Mouse (Mus musculus) C2C12 (cell line): ENCODE data around the gene Brca1.

Experiments used
- CEBPB ChIP-seq: IDR thresholded peaks from one replicate; pipeline ENCODE4 v1.6.1; 2011; ENCODE audit warnings: low read depth, mild to moderate bottlenecking, control low read depth, moderate library complexity
- CTCF ChIP-seq: IDR thresholded peaks from one replicate; pipeline ENCODE4 v1.5.1; 2011; ENCODE audit not compliant: control insufficient read depth, insufficient read depth, insufficient read length
- FOSL1 ChIP-seq: IDR thresholded peaks from one replicate; pipeline ENCODE4 v1.8.0; 2011; ENCODE audit warnings: mild to moderate bottlenecking, low read length; ENCODE audit not compliant: poor library complexity, insufficient read depth, severe bottlenecking
- MAX ChIP-seq: IDR thresholded peaks from one replicate; pipeline ENCODE4 v1.6.1; 2011; ENCODE audit warnings: mild to moderate bottlenecking, control low read depth
- MYOG ChIP-seq: IDR thresholded peaks from one replicate; pipeline ENCODE4 v1.6.1; 2011; ENCODE audit not compliant: control insufficient read depth, insufficient read length; ENCODE audit errors: extremely low read depth

GRCm38 (mm10) chr11:101460321-101460720 lies 91.4 kb downstream of the Brca1 start:
- no peak for TF ChIP-seq CTCF
- no peak for TF ChIP-seq CEBPB
- no peak for TF ChIP-seq MYOG
- TF ChIP-seq MAX: no peak
- TF ChIP-seq FOSL1: no peak
